20 mouse cellular contexts compared by ENCODE assay signal in the genomic region with DNA sequence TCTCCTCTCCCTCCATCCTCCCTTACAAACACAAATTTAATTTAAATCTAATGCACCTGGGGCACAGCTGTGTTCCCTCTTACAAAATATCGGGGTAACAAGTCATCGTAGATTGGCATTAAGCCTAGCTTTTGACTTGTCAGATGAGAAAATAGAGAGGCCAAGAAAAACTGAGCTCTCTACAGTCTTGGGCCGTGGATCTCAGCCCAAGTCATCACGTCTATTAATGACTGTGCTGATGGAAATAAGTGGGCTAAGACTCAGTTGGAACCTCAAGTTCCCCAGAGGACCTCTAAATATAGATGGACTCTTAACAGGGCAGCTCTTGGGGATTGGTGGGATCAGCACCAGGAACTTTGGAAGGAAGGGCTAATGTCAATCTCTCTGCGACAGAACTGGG. TPM values are rescaled to one million over a fixed set of nuclear protein-coding genes. Genes with fewer than 3 reads are reported as not detected.
DNase-seq lines count a peak whose midpoint lies in the region; ATAC-seq lines count a peak whose summit lies in the region.
"Had no signal": no experiment of that assay in that cellular context is flagged by ENCODE, and none has a peak within 500 bp of the region (broad histone marks: within the 10 kb centered on the region; RNA-seq: fewer than 3 reads in every experiment).

No protein-coding gene starts in this region.

- no peak overlapping the region for H3K9ac ChIP-seq in heart, embryonic 12.5 days
- H3K9ac ChIP-seq in heart, embryonic 16.5 days (ENCODE audit: low read length), result no peak overlapping the region
- H3K9ac ChIP-seq in heart, embryonic 11.5 days (ENCODE audit: low read depth, low read length), result no peak overlapping the region
- H3K9ac ChIP-seq: embryonic facial prominence, embryonic 12.5 days; hindbrain, embryonic 12.5 days; liver, embryonic 15.5 days; lung, embryonic 15.5 days had no signal

- WGBS in heart, embryonic 12.5 days, result 80% methylated on average over 5 of the region's 5 CpGs
- 62% methylated on average over 5 of the region's 5 CpGs for WGBS in heart, embryonic 16.5 days
- 84% methylated on average over 5 of the region's 5 CpGs for WGBS in heart, embryonic 11.5 days (ENCODE audit: insufficient replicate concordance)

- no peak overlapping the region for H3K27ac ChIP-seq in heart, embryonic 12.5 days (ENCODE audit: poor library complexity, severe bottlenecking)
- no peak overlapping the region; the same call in 1 of the 2 replicates for H3K27ac ChIP-seq in heart, embryonic 16.5 days (ENCODE audit: low read length)
- H3K27ac ChIP-seq in heart, embryonic 11.5 days (ENCODE audit: low read depth, low read length), result no peak overlapping the region
- H3K27ac ChIP-seq: embryonic facial prominence, embryonic 12.5 days; hindbrain, embryonic 12.5 days; liver, embryonic 15.5 days; lung, embryonic 15.5 days; macrophage had no signal

- no peaks in the 10 kb centered on the region; the same call in 1 of the 2 replicates for H3K4me1 ChIP-seq in heart, embryonic 12.5 days (replicated peaks)
- peaks cover 2% of the 10 kb centered on the region; the same call in 1 of the 2 replicates for H3K4me1 ChIP-seq in heart, embryonic 16.5 days (ENCODE audit: control insufficient read depth, insufficient read depth, low read length)
- no peaks in the 10 kb centered on the region for H3K4me1 ChIP-seq in heart, embryonic 11.5 days (ENCODE audit: control insufficient read depth, insufficient read depth, low read length)
- H3K4me1 ChIP-seq: embryonic facial prominence, embryonic 12.5 days; hindbrain, embryonic 12.5 days; lung, embryonic 15.5 days had no signal

- no peak for ATAC-seq in heart, embryonic 12.5 days (ENCODE audit: insufficient number of reproducible peaks, low FRiP score)
- 0 out of 2 replicates have a peak, but pooled peaks have one; percentile 52 for ATAC-seq in heart, embryonic 16.5 days (replicated peaks; ENCODE audit: extremely low read depth, insufficient read depth, low FRiP score)
- no peak for ATAC-seq in heart, embryonic 11.5 days (replicated peaks; ENCODE audit: insufficient number of reproducible peaks, low FRiP score, low TSS enrichment)
- ATAC-seq: forebrain, embryonic 14.5 days; intestine, postnatal 0 days; Patski had no signal

- no peaks in the 10 kb centered on the region for H3K27me3 ChIP-seq in heart, embryonic 12.5 days (replicated peaks)
- no peaks in the 10 kb centered on the region for H3K27me3 ChIP-seq in heart, embryonic 16.5 days (ENCODE audit: control insufficient read depth, insufficient read depth, low read length)
- no peaks in the 10 kb centered on the region for H3K27me3 ChIP-seq in heart, embryonic 11.5 days (ENCODE audit: control insufficient read depth, insufficient read depth, low read length)
- H3K27me3 ChIP-seq: embryonic facial prominence, embryonic 12.5 days; hindbrain, embryonic 12.5 days; liver, embryonic 15.5 days; lung, embryonic 15.5 days; Patski had no signal

- H3K36me3 ChIP-seq in heart, embryonic 12.5 days, result peaks cover 96% of the 10 kb centered on the region
- H3K36me3 ChIP-seq in heart, embryonic 16.5 days (ENCODE audit: control insufficient read depth, insufficient read depth), result peaks cover 52% of the 10 kb centered on the region
- H3K36me3 ChIP-seq in heart, embryonic 11.5 days (ENCODE audit: control insufficient read depth, insufficient read depth, low read length), result peaks cover 22% of the 10 kb centered on the region

- H3K4me2 ChIP-seq in heart, embryonic 12.5 days, result no peak overlapping the region
- no peak overlapping the region for H3K4me2 ChIP-seq in heart, embryonic 16.5 days (ENCODE audit: low read depth, low read length)
- no peak overlapping the region for H3K4me2 ChIP-seq in heart, embryonic 11.5 days
- H3K4me2 ChIP-seq: embryonic facial prominence, embryonic 12.5 days; hindbrain, embryonic 12.5 days; liver, embryonic 15.5 days; lung, embryonic 15.5 days had no signal

- peak; percentile 96 for DNase-seq in heart, adult 11 months
- peak; percentile 70 for DNase-seq in adipocyte (ENCODE audit: low spot score)
- peak; percentile 67 for DNase-seq in fibroblast of lung, adult 2 months (ENCODE audit: low read depth)
- DNase-seq in frontal cortex, postnatal 36 days (ENCODE audit: low spot score in 2 of 2), result no peak
- DNase-seq in cerebellum, postnatal 14 days, result no peak
- DNase-seq: adrenal gland, adult 2 months; cerebellum, adult 11-12 months; liver had no signal

- H3K9me3 ChIP-seq in heart, embryonic 12.5 days (replicated peaks), result peaks cover 3% of the 10 kb centered on the region
- H3K9me3 ChIP-seq in heart, embryonic 16.5 days (replicated peaks; ENCODE audit: control insufficient read depth, low read length), result no peaks in the 10 kb centered on the region
- no peaks in the 10 kb centered on the region for H3K9me3 ChIP-seq in heart, embryonic 11.5 days (replicated peaks; ENCODE audit: control insufficient read depth, low read length)
- H3K9me3 ChIP-seq: embryonic facial prominence, embryonic 12.5 days; hindbrain, embryonic 12.5 days; liver, embryonic 15.5 days; lung, embryonic 15.5 days had no signal

- no peak overlapping the region for H3K4me3 ChIP-seq in heart, embryonic 12.5 days
- no peak overlapping the region for H3K4me3 ChIP-seq in heart, embryonic 16.5 days (ENCODE audit: low read length)
- no peak overlapping the region for H3K4me3 ChIP-seq in heart, embryonic 11.5 days (ENCODE audit: low read depth, low read length)
- H3K4me3 ChIP-seq: embryonic facial prominence, embryonic 12.5 days; erythroblast, embryonic 14.5 days; hindbrain, embryonic 12.5 days; liver, embryonic 15.5 days; lung, embryonic 15.5 days had no signal

RNA-seq across cellular contexts. Expression of gene Arfgap3, which starts 33.1 kb away (rescaled TPM):
- polyA plus RNA-seq in heart, embryonic 12.5 days (2016; fragmentation: Nextera tagmentation; extraction: Ambion mirVana), result 29.4 and 31.6 TPM in 2 replicates
- 42.0 and 44.6 TPM in 2 replicates for polyA plus RNA-seq in heart, embryonic 16.5 days (2015; fragmentation: Nextera tagmentation; extraction: Ambion mirVana)
- 29.9 and 34.4 TPM in 2 replicates for polyA plus RNA-seq in heart, embryonic 11.5 days (2014; fragmentation: Nextera tagmentation; extraction: Ambion mirVana)

Comparison
In these comparisons a context has a peak if more than half of its experiments do, and no peak if none do; other contexts are left out.
1. DNase-seq: peak in heart, adult 11 months (single experiment), adipocyte (single experiment) and fibroblast of lung, adult 2 months (single experiment); none in frontal cortex, postnatal 36 days (0 of 2) and cerebellum, postnatal 14 days (0 of 2).